Mouse (Mus musculus): Measurements from ENCODE around the gene Gprasp2. TPM values are rescaled to one million over a fixed set of nuclear protein-coding genes. Genes with fewer than 3 reads are reported as not detected.
"Not testable (repeated sequence)": the region's sequence is repeated elsewhere in the genome, so short reads cannot be mapped to it uniquely, and the experiment has no call there.

The Gprasp2 gene
- 12.4 and 26.8 TPM in 2 replicates for total RNA-seq (2017)

DNA sequence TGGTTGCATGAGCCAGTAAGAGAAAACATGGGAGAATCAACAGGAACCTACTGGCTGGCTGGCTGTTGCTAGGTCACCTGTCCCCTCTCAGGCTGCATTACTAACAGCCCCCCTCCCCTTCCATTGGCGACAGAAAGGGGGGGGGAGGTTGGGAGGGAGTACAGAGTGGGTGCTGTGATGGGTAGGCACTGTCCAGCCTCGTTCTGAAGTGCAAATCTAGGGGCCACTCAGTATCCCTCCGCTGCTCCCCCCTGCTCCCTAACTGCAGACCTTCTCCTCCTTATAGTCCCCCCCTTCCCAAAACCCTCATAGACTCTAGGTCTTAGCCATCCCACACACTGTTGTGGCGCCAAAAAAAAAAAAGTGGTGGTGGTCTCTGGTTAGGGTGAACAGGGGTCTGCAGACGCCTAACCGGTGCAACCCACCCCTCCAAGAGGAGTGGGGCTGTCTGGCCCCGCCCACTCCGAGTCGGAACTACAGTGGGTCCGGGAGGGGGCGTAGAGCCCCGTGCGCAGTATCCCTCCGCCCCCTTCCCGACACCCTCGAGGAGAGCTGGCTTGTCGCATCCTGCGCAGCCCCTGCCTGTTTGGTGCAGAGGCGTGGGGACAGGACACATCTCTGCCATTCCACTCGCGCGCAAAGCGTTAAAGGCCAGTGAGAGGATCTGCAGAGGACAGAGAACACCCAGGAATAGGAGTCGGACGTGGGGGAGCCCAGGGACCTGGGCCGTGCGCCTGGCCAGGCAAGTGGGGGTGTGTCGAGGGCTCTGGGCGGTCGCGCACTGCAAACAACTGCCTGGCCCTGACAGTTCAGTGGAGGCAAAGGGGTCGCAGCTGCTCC is at the start of gene Gprasp2:
Gprasp2 (plus strand) TSS at position 514 of the 840 bp plus-strand sequence.
- ATAC-seq (replicated peaks in 1 of 2; ENCODE audit: insufficient read depth in 1 of 2, low FRiP score in 2 of 2, low TSS enrichment in 1 of 2, low read depth in 1 of 2, poor library complexity in 2 of 2, severe bottlenecking in 2 of 2), result peak; percentile 84 to 90

DNA sequence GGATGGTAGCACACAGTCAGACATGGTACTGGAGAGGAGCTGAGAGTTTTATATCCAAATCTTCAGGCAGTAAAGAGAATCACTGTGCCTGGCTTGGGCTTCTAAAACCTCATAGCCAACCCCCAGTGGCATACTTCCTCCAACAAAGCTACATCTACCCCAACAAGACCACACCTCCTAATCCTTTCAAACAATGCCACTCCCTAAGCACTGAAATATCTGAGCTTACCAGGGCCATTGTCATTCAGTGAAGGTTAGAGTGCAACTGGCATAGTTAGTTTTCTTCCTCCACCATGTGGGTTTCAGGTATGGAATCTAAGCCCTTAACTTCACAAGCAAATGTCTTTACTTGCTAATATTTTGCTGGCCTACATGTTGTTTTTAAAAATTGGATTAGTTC is 47.3 kb upstream of the Gprasp2 start:
- no peak for ATAC-seq (replicated peaks in 1 of 2; ENCODE audit: insufficient read depth in 1 of 2, low FRiP score in 2 of 2, low TSS enrichment in 1 of 2, low read depth in 1 of 2, poor library complexity in 2 of 2, severe bottlenecking in 2 of 2)

DNA sequence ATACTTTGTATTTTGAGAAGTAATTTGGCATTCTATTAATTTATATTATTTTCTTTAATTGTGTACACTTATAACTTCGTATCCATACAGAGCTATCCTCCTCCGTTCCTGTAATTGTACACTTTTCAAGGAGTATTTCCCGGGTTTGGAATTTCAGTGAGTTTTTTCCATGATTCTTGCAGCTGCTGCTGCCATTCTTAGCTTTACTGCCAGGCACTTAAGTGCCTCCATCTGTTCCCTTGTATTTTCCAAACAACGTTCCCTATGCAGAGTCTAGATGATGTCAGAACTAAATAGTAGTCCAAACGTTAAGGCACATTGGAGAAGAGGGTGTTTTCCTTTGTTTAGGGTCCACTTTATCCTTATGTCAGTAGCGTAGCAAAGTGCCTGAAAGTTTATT is 46.5 kb upstream of the Gprasp2 start:
- no peak for ATAC-seq (replicated peaks in 1 of 2; ENCODE audit: insufficient read depth in 1 of 2, low FRiP score in 2 of 2, low TSS enrichment in 1 of 2, low read depth in 1 of 2, poor library complexity in 2 of 2, severe bottlenecking in 2 of 2)

DNA sequence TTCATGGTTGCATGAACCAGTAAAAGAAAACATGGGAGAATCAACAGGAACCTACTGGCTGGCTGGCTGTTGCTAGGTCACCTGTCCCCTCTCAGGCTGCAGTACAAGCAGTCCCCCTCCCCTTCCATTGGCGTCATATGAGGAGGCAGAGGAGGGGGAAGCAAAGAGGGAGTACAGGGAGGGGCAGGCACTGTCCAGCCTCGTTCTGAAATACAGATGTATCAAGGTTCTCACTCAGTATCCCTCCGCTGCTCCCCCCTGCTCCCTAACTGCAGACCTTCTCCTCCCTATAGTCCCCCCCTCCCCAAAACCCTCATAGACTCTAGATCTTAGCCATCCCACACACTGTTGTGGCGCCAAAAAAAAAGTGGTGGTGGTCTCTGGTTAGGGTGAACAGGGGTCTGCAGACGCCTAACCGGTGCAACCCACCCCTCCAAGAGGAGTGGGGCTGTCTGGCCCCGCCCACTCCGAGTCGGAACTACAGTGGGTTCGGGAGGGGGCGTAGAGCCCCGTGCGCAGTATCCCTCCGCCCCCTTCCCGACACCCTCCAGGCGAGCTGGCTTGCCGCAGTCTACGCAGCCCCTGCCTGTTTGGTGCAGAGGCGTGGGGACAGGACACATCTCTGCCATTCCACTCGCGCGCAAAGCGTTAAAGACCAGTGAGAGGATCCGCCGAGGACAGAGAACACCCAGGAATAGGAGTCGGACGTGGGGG is 43.1 kb upstream of the Gprasp2 start:
- ATAC-seq (replicated peaks in 1 of 2; ENCODE audit: insufficient read depth in 1 of 2, low FRiP score in 2 of 2, low TSS enrichment in 1 of 2, low read depth in 1 of 2, poor library complexity in 2 of 2, severe bottlenecking in 2 of 2), result peak; percentile 85

DNA sequence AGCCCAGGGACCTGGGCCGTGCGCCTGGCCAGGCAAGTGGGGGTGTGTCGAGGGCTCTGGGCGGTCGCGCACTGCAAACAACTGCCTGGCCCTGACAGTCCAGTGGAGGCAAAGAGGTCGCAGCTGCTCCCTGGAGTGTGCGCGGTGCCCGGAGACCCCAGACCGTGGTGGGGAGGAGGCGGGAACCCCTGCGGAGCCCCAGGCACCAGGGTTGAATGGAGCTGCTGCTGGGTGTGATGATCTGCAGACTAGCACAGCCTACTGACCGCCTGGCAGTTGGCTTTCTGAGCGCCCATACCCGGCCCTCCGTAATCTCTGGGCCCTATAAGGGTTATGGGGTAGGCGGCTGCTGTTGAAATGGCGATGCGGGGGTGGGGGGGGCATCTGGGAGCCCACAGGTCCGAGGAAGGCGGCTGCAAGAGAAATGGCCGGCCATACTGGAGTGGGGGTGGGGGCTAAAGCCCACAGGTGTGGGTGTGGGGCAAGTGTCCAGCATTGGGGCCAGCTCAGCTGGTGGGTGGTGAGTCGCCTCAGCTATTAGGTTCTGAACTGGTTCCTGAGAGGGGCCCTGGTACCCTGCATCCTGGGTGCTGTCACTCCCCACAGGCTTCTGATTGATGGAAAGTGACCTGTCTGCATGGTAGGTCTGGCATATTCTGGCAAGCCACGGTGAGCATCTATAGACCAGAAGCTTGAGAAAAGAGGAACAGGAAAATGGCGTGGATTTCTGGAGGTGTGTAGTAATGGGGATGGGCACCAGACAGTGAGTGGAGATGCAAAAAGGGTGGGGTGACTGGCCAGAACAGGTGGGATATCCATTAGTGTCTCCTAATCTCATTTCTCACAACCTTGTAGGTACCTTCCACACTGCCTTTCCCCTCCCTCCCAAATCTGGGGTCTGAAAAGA is 42.3 kb upstream of the Gprasp2 start:
- peak in 1 of 2 experiments; percentile 39; a peak in 2 of 4 replicates for ATAC-seq (replicated peaks in 1 of 2; ENCODE audit: insufficient read depth in 1 of 2, low FRiP score in 2 of 2, low TSS enrichment in 1 of 2, low read depth in 1 of 2, poor library complexity in 2 of 2, severe bottlenecking in 2 of 2)

DNA sequence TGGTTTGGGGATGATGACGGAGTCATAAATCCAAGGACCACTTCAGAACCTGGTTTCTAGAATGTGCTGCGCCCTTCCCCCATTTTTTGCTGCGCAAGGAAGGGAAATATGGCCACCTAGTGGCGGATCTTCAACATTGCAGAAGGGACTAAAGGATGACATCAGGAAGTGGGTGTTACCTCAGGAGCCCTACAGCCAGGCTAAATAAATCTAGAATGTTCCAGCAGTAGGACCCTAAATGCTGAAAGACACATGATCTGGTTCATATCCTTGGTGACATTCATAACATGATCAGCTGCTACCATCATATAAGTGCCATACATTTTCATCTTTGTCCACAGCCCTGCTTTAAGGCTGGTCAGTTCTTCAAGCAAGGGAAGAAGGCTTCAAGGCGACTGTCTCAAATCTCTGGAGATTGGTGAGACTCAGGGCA is 41.6 kb upstream of the Gprasp2 start, which contains the start of gene Bhlhb9:
Bhlhb9 (plus strand) TSS at position 383 of the 433 bp plus-strand sequence.
- ATAC-seq (replicated peaks in 1 of 2; ENCODE audit: insufficient read depth in 1 of 2, low FRiP score in 2 of 2, low TSS enrichment in 1 of 2, low read depth in 1 of 2, poor library complexity in 2 of 2, severe bottlenecking in 2 of 2), result peak; percentile 74 to 85

DNA sequence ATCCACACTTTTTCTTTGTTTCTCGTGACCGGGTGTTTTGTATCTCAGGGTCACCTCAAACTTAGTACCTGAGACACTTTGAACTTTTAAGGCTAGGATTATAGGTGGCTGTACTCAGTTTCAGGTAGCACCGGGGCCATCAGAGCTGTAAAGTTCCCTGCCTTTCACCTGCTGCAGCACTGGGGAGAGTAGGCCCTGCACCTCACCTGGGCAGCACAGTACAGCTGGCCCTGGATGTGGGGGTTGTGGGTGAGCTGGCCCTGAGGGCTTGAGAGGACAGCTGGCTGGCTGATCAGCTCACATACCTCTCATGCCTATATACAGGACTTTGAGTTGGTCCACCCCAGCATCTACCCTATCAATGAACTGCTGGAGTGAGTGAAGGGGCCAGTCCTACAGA is 34.7 kb upstream of the Gprasp2 start:
- no peak for ATAC-seq (replicated peaks in 1 of 2; ENCODE audit: insufficient read depth in 1 of 2, low FRiP score in 2 of 2, low TSS enrichment in 1 of 2, low read depth in 1 of 2, poor library complexity in 2 of 2, severe bottlenecking in 2 of 2)

DNA sequence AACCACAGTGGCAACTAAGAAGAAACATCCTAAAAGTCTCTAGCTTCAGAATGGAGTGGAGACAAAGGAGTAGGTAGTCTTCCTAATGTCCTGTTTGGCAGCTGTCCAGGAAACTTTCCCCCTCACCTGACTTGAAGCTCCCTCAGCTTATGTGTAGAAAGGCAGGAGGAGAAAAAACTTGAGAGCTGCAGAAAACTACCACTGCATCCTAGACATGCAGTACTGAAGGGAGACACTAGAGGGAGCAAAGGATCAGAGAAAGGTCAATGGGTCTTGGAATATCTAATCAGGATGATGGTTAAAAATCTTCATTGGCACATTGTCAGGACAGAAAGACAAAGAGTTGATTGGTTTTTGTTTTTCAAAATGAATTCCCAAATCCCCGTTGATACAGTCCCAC is 33.1 kb upstream of the Gprasp2 start:
- no peak; a peak in 1 of 4 replicates for ATAC-seq (replicated peaks in 1 of 2; ENCODE audit: insufficient read depth in 1 of 2, low FRiP score in 2 of 2, low TSS enrichment in 1 of 2, low read depth in 1 of 2, poor library complexity in 2 of 2, severe bottlenecking in 2 of 2)

DNA sequence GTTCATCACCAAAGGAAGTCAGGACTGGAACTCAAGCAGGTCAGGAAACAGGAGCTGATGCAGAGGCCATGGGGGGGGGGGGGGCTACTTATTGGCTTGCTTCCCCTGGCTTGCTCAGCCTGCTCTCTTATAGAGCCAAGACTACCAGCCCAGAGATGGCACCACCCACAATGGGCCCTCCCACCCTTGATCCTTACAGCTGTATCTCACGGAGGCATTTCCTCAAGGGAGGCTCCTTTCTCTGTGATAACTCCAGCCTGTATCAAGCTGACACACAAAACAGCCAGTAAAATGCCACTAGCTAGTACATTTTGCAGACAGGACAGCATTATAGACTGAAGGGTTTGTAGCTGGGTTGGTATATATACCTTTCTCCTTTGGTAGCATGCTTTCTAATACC is 2.9 kb upstream of the Gprasp2 start:
- not testable (repeated sequence) for ATAC-seq (replicated peaks in 1 of 2; ENCODE audit: insufficient read depth in 1 of 2, low FRiP score in 2 of 2, low TSS enrichment in 1 of 2, low read depth in 1 of 2, poor library complexity in 2 of 2, severe bottlenecking in 2 of 2)

DNA sequence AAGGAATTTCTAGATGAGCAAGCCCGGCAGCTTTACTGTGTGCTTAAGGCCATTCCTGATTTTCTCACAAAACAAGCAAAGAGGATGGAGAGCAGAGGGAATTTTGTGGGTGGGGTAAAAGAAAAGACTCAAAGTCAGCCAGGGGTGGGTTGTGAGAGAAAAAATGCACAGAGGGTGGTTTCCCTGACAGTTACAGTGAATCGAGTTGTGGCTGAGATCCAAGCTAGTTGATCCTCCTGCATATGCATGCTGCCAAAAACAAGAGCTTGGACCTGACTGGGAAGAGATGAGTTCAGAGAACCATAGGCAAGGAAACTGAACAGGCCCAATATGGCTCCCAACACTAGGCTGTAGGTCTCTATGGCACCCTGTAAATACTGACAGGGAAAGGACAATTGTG is 938 bp upstream of the Gprasp2 start:
- no peak for ATAC-seq (replicated peaks in 1 of 2; ENCODE audit: insufficient read depth in 1 of 2, low FRiP score in 2 of 2, low TSS enrichment in 1 of 2, low read depth in 1 of 2, poor library complexity in 2 of 2, severe bottlenecking in 2 of 2)

DNA sequence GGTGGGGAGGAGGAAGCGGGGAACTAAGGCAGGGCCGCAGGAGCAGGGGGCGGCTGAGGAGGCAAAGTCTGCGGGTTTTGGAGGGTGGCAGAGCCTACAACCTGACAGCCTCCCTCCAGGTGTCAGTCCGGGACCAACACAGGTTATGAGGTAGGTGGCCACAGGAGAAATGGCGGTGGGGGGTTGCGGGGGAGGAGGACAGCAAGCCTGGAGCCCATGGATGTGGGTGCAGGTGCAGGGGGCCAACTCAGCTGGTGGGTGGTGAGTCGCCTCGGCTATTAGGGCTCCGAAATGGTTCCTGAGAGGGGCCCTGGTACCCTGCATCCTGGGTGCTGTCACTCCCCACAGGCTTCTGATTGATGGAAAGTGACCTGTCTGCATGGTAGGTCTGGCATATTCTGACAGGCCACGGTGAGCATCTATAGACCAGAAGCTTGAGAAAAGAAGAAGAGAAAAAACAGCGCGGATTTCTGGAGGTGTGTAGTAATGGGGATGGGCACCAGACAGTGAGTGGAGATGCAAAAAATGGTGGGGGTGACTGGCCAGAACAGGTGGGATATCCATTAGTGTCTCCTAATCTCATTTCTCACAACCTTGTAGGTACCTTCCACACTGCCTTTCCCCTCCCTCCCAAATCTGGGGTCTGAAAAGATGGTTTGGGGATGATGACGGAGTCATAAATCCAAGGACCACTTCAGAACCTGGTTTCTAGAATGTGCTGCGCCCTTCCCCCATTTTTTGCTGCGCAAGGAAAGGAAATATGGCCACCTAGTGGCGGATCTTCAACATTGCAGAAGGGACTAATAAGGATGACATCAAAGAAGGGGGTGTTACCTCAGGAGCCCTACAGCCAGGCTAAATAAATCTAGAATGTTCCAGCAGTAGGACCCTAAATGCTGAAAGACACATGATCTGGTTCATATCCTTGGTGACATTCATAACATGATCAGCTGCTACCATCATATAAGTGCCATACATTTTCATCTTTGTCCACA is 860 bp downstream of the Gprasp2 start:
- ATAC-seq (replicated peaks in 1 of 2; ENCODE audit: insufficient read depth in 1 of 2, low FRiP score in 2 of 2, low TSS enrichment in 1 of 2, low read depth in 1 of 2, poor library complexity in 2 of 2, severe bottlenecking in 2 of 2), result peak; percentile 74

DNA sequence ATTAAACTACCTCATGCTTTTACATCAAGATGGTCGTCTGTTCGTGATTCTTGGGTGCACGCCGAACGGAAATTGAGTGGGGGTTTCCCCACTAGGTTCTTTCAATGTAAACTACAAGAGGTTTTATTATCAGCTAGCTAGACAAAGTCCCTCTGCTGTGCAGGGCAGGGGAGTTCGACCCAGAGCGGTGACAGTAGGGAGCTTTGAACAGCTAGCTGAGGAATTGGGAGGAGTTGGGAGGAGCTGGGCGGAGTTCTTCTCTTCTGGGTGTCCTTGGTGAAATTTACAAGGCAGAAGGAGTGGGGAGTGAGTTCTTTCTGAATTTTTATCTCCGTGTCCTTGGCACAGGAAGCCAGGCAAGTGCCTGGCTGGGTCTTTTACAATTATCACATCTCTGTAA is 28.0 kb downstream of the Gprasp2 start:
- not testable (repeated sequence) for ATAC-seq (replicated peaks in 1 of 2; ENCODE audit: insufficient read depth in 1 of 2, low FRiP score in 2 of 2, low TSS enrichment in 1 of 2, low read depth in 1 of 2, poor library complexity in 2 of 2, severe bottlenecking in 2 of 2)

DNA sequence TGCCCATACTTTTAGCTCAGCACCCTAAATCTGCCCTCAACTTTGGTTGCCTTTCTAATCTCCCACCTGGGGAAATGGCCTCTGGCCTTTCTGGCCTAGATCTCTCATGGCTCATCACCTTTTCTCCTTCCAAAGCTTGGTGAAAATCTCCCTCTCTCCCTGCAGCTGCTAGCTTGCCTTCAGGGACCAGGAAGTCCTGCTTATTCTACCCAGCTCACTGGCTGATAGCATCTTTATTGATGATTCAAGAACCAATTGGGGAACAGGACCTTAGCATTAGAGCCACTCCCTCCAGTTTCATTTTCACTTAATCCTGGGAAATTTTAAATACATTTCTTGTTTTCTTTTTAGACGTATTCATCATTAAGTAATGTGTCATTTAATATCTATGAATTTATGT is 37.8 kb downstream of the Gprasp2 start:
- no peak for ATAC-seq (replicated peaks in 1 of 2; ENCODE audit: insufficient read depth in 1 of 2, low FRiP score in 2 of 2, low TSS enrichment in 1 of 2, low read depth in 1 of 2, poor library complexity in 2 of 2, severe bottlenecking in 2 of 2)

DNA sequence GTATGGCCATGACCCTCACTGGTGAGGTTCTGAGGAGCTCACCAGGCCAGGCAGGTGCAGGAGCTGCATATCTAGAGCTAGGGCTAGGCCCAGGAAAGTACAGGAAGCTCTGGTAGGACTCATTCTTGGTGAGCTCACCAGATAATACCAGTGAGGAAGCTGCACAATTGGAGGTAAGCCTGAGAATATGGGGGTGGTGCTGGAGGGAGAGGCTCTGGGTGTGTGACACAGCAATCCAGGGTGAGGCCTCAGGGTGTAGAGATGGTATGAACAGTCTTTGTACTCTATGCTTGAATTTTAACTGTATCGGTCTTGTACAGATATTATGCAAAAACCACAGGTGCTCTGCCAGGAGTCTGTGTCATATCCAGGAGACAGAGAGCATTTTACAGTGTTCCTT is 40.8 kb downstream of the Gprasp2 start:
- no peak for ATAC-seq (replicated peaks in 1 of 2; ENCODE audit: insufficient read depth in 1 of 2, low FRiP score in 2 of 2, low TSS enrichment in 1 of 2, low read depth in 1 of 2, poor library complexity in 2 of 2, severe bottlenecking in 2 of 2)

DNA sequence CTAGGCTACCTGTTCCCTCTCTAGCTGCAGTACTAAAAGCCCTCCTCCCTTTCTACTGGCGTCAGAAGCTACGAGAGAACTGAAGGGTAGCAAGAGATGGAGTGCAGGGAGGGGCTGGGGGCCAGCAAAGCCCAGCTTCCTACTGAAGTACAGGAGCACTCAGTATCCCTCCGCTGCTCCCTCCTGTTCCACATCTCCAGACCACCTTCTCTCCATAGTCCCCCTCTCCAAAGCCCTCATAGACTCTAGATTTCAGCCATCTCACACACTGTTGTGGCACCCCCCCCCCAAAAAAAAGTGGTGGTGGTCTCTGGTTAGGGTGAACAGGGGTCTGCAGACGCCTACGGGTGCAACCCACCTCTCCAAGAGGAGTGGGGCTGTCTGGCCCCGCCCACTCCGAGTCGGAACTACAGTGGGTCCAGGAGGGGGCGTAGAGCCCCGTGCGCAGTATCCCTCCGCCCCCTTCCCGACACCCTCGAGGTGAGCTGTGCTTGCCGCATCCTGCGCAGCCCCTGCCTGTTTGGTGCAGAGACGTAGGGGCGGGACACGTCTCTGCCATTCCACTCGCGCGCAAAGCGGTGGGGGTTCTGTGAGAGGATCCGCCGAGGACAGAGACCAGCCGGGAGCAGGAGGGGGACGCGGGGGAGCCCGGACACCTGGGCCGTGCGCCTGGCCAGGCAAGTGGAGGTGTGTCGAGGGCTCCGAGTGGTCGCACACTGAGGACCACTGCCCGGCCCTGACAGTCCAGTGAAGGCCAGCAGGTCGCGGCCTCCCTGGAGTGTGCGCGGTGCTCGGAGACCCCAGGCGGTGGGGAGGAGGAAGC is 46.8 kb downstream of the Gprasp2 start:
- ATAC-seq (replicated peaks in 1 of 2; ENCODE audit: insufficient read depth in 1 of 2, low FRiP score in 2 of 2, low TSS enrichment in 1 of 2, low read depth in 1 of 2, poor library complexity in 2 of 2, severe bottlenecking in 2 of 2), result peak; percentile 97 to 99

DNA sequence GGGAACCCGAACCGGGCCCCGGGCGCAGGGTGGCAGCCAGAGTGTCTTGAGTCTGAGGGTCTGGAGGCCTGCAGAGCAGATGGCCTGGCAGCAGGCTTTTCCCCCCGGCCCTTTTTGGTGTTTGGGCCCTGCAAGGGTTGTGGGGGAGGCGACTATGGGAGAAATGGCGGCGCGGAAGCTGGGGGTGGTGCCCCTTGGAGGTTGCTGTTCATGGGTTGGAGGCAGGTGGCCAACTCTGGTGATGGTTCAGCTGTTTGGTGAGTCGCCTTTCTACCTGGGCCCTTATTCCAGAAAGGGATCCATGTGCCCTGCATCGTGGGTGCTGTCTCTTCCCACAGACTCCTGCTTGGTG is 47.4 kb downstream of the Gprasp2 start:
- ATAC-seq (replicated peaks in 1 of 2; ENCODE audit: insufficient read depth in 1 of 2, low FRiP score in 2 of 2, low TSS enrichment in 1 of 2, low read depth in 1 of 2, poor library complexity in 2 of 2, severe bottlenecking in 2 of 2), result peak; percentile 51 to 72
